Mouse (Mus musculus) kidney, adult 2 months (tissue): ENCODE data around the gene Ptgis.

Source experiments
- CTCF ChIP-seq: fragments of 200-500 bp; conservative IDR thresholded peaks from 2 replicates; pipeline ENCODE4 v1.5.1; 2011; ENCODE audit warnings: low read depth, mild to moderate bottlenecking, control low read depth, low read length, moderate library complexity, mixed read lengths; ENCODE audit not compliant: insufficient read depth, insufficient read length
- POLR2A ChIP-seq: fragments of 200-500 bp; IDR thresholded peaks from one replicate; pipeline ENCODE4 v1.6.1; 2011; ENCODE audit warnings: low read depth, low read length, control low read depth

- TF ChIP-seq CTCF (no peak), POLR2A (no peak)
Measured at GRCm38 (mm10) chr2:167201463-167202291, 38.7 kb downstream of the Ptgis start.
